Mouse (Mus musculus) testis, adult 2 months (tissue): ENCODE measurements at regions not wholly inside any gene's neighbourhood (a gene's known extent, or its start where the extent isn't known, plus 50 kb on each side); places are given as distances from the start of the nearest gene placed in this dataset.

ENCODE experiments used
- H3K27ac ChIP-seq: fragments of 200-500 bp; 2 replicates; pipeline ENCODE4 v1.5.1; 2012; ENCODE audit warnings: low read depth, low read length; ENCODE audit not compliant: control insufficient read depth, insufficient read depth
- H3K27me3 ChIP-seq: fragments of 200-500 bp; 2 replicates; pipeline ENCODE4 v1.6.1; 2012; ENCODE audit warnings: mild to moderate bottlenecking, low read length, moderate library complexity; ENCODE audit not compliant: control insufficient read depth, insufficient read depth
- H3K36me3 ChIP-seq: fragments of 200-500 bp; 2 replicates; pipeline ENCODE4 v1.6.1; 2012; ENCODE audit warnings: mild to moderate bottlenecking, low read length; ENCODE audit not compliant: control insufficient read depth, insufficient read depth
- H3K4me1 ChIP-seq: fragments of 200-500 bp; 2 replicates; pipeline ENCODE4 v1.6.1; 2012; ENCODE audit warnings: low read length; ENCODE audit not compliant: control insufficient read depth, insufficient read depth
- H3K4me3 ChIP-seq: fragments of 200-500 bp; 2 replicates; pipeline ENCODE4 v1.5.1; 2012; ENCODE audit warnings: low read depth, mild to moderate bottlenecking, low read length, moderate library complexity, mixed read lengths; ENCODE audit not compliant: control insufficient read depth
- CTCF ChIP-seq: fragments of 200-500 bp; IDR thresholded peaks from 2 replicates; pipeline ENCODE4 v1.5.1; 2012; ENCODE audit warnings: low read depth, mild to moderate bottlenecking, inconsistent platforms, low read length, moderate library complexity; ENCODE audit not compliant: control insufficient read depth, insufficient read depth, insufficient replicate concordance
- POLR2A ChIP-seq: fragments of 200-500 bp; IDR thresholded peaks from 2 replicates; pipeline ENCODE4 v1.6.1; 2012; ENCODE audit warnings: low read depth, mild to moderate bottlenecking, inconsistent platforms, low read length, moderate library complexity; ENCODE audit not compliant: control insufficient read depth

DNA sequence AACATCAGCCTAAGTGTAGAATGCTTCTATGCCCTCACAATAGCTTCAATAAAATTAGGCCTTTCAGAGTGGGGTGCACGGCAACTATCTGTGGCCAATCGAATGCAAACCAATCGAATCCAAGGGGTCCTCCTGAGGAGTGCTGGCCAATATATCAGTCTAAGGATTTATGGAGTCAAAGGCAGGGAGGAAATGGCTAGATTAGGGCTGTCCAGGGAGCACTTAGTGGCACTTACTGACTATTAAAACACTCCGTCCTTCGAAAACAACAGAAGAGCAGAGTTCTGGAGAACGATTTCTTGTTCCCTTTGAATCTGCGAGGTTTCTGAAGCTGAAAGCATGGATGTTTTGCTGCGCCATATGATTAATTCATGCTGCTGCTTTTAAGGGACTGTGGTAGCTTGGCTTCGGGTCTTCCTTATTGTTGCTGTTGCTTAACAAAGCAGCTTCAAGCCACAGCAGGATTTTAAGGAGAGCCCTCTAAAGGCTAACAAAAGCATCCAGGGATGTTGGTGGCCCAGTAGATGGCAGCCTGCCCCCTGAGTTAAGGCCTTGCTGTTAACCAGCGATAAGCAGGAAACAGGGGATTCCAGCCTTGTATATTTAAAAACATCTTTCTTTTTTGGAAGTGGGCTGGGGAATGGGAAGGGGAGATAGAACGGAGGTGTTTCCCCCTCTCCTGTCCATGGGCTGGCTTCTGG, 116.4 kb upstream of the Atp5g3 start:
- no peaks in the 10 kb centered on the region for H3K27me3 ChIP-seq
- no peaks in the 10 kb centered on the region for H3K36me3 ChIP-seq
- no peak overlapping the region for H3K27ac ChIP-seq
- H3K4me3 ChIP-seq, result no peak overlapping the region
- no peak for TF ChIP-seq CTCF
- TF ChIP-seq POLR2A, result no peak
- H3K4me1 ChIP-seq, result no peaks in the 10 kb centered on the region

DNA sequence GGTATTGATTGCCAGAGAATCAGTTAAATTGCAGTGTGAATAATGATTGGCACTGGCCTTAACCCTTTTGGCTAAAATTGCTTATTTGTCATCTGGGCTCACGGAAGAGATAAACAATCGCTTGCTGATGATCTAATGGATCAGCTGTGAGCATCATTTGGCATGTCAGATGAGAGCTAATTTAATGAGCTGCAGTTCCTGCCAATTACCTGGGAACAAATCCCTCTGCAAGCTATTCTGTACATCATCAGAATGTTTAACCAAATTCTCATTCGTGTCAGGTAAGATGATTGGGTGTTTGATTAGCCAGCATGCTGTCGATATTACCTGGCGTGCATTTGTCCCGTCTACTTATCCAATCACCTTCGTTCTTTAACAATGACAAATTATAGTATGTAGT, 104.0 kb upstream of the Atp5g3 start:
- H3K4me3 ChIP-seq, result no peak overlapping the region
- no peaks in the 10 kb centered on the region for H3K36me3 ChIP-seq
- no peak overlapping the region; the same call in 1 of the 2 replicates for H3K27ac ChIP-seq
- H3K27me3 ChIP-seq, result no peaks in the 10 kb centered on the region
- no peak for TF ChIP-seq CTCF
- no peak for TF ChIP-seq POLR2A
- no peaks in the 10 kb centered on the region for H3K4me1 ChIP-seq

DNA sequence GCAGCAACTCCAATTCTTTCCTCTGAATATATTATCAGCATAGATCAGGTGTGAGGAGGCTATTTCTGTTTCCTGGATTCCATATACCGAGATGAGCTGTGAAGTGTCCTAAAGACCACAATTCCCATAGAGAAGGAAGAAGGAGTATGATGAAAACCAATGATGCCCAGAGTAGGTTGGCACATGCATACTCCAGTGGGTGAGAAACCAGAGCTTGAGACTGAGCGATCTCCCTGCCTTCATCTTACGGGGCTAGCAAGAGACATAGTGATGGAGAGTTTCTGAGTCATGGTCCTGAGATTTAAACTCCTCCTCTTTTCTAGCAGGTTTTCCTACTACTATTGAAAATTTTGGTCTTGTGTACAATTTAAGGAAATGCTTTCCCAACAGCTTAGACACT, 103.1 kb upstream of the Atp5g3 start:
- Histone ChIP-seq H3K27ac (no peak overlapping the region), H3K27me3 (no peaks in the 10 kb centered on the region), H3K4me1 (no peaks in the 10 kb centered on the region), H3K36me3 (no peaks in the 10 kb centered on the region), H3K4me3 (no peak overlapping the region)
- TF ChIP-seq POLR2A, result no peak
- TF ChIP-seq CTCF, result no peak

DNA sequence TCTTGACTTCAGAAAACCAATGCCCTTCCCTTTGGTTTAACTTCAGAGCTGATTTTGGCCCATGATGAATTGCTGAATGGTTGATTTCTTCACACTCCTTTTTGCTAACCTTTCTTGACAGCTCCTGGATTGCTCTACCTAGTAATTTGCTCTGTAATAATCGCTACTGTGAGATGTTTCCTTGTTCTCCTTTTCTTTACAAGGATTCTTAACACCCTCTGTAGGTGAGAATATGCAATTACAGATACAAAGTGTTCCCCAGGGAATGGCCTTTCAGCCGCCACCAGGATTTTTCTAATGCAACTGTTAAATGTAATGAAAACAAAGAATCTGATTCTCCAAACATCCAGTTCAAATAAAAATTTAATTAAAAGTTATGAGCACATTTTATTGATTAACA, 87.4 kb upstream of the Atp5g3 start:
- no peak overlapping the region for H3K4me3 ChIP-seq
- no peaks in the 10 kb centered on the region for H3K36me3 ChIP-seq
- H3K4me1 ChIP-seq, result no peaks in the 10 kb centered on the region
- no peaks in the 10 kb centered on the region for H3K27me3 ChIP-seq
- no peak overlapping the region for H3K27ac ChIP-seq
- no peak for TF ChIP-seq CTCF
- TF ChIP-seq POLR2A, result no peak

DNA sequence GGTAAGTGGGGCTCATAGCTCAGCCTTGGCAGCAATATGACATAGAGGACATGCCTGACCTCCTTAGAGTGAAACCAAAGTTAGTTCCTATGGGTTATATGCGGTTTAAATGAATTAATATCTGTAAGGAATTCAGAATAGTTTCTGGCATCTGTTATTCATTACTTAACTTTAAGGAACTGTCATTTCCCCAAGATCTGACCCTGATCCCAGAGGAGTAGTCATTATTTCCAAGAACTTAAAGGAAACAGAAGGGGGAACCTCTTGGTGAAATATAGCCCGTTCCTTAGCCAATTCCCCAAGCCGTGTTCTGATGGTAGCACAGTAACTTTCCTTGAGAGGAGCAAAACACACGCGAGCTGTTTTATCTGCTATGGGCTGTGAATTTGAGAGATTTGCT, 85.9 kb upstream of the Atp5g3 start:
- TF ChIP-seq CTCF (no peak), POLR2A (no peak)
- H3K27me3 ChIP-seq, result no peaks in the 10 kb centered on the region
- H3K36me3 ChIP-seq, result no peaks in the 10 kb centered on the region
- H3K4me1 ChIP-seq, result no peaks in the 10 kb centered on the region
- H3K4me3 ChIP-seq, result no peak overlapping the region
- H3K27ac ChIP-seq, result no peak overlapping the region

DNA sequence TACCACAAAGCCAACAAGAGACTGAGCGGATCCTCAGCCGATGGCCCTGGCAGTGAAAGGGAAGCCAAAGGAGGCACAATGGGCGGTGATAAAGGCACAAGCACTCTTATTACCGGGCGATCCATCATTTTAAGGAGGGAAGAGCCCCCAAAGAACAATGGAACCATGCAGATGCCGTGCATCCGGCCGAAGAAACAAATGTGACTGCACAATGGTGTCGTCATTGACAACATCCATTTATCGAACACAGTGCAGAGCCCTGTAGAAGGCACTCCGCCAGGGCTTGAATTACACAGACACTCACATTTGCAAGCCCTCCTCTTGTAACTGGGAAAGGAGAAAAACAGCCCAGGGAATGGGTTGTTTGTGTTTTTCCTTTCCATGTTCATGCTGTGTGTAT, 80.7 kb upstream of the Atp5g3 start:
- H3K4me3 ChIP-seq, result peak overlapping the region; percentile 67
- no peak for TF ChIP-seq CTCF
- no peak for TF ChIP-seq POLR2A
- no peaks in the 10 kb centered on the region for H3K4me1 ChIP-seq
- no peak overlapping the region for H3K27ac ChIP-seq
- H3K27me3 ChIP-seq, result no peaks in the 10 kb centered on the region
- H3K36me3 ChIP-seq, result no peaks in the 10 kb centered on the region

DNA sequence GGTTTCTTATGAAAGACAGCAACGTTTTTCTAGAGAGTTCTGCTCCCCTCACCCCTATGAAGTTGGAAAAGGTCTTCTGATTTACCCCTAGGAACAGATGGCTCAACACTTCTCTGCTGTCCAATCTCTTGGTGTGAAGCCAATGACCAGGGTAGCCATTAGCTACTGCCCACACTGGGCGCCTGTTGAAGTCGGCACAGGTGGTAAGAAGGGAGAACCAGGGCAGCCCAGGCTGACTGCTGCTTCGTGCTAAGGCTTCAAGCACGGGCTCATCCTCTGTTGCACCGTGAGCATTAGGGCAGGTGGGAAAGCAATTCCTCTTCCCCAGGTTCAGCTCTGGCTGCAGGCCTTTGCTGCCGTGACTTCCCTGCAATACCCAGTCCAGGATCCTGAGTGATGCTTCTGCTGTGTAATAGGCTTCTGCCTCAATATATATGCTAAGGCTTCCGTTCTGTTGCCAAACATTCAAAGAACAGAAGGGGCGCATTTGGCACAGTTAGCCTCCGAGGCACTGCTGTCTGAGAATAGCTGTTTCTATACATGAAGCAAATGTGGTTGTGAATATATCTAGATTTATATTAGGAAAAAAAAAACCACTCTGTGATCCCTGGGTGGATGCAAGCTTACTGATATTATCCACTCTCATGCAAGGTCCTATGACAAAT, 76.4 kb upstream of the Atp5g3 start:
- Histone ChIP-seq H3K27ac (no peak overlapping the region), H3K4me3 (no peak overlapping the region), H3K27me3 (no peaks in the 10 kb centered on the region), H3K4me1 (no peaks in the 10 kb centered on the region), H3K36me3 (no peaks in the 10 kb centered on the region)
- TF ChIP-seq CTCF (no peak), POLR2A (no peak)

DNA sequence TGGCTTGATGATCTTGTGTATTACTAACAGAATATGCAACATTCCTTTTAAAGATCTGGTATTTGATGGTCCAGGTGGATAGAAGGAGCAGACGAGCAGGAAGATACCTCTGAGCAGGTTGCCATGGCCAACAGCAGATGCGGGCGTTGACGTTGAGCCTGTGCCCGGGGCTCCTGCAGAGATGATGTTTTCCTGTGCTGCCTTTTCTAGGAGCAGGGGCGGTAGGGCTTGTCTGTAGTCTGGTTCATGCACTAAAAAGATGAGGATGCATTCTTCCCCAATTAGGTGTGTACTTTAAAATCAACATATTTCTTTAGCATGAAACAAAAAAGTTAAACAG, 74.8 kb upstream of the Atp5g3 start:
- no peak overlapping the region for H3K27ac ChIP-seq
- no peak for TF ChIP-seq POLR2A
- H3K4me3 ChIP-seq, result no peak overlapping the region
- H3K4me1 ChIP-seq, result no peaks in the 10 kb centered on the region
- H3K36me3 ChIP-seq, result no peaks in the 10 kb centered on the region
- no peaks in the 10 kb centered on the region for H3K27me3 ChIP-seq
